Mouse (Mus musculus) heart, postnatal 4 days (tissue): ENCODE measurements around the gene Spata22. TPM values are rescaled to one million over a fixed set of nuclear protein-coding genes. Genes with fewer than 3 reads are reported as not detected.
"Not testable (repeated sequence)": the region's sequence is repeated elsewhere in the genome, so short reads cannot be mapped to it uniquely, and the experiment has no call there.

Experiments
- DNase-seq: peaks from one replicate; pipeline ENCODE4 v3.0.0; 2021
- total RNA-seq, 2 experiments: library from RNA; stranded (reverse); gene quantifications; 2 replicates each; pipeline ENCODE4 v1.2.3; 2021

Spata22 gene
- total RNA-seq = not detected

- DNase-seq = no peak
Measured at GRCm38 (mm10) chr11:73329442-73329841, at the start of gene Spata22, which contains the start of the genes Aspa and Gm49340. TSS of gene Spata22 (plus strand) at chr11:73329741. TSS of gene Aspa (minus strand) at chr11:73329596. TSS of gene Gm49340 (plus strand) at chr11:73329741.

DNA sequence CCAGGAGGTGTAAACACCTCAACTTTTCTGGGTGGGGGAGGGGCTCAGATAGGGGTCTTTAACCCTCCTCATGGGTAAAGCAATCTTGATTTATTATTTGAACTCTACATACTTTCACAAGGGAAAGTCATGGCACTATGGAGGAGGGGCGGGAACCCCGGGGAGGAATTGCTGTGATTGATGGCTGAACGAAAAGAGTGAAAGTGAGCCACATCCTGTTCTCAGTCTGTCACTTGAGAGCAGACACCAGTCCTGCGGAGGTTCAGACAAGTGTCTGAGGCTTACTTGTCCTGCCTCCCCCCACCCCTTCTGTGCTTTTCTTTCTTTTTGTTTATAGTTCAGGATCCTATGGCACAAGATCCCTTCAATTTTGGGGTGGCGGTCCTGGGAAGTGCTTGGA, 48.8 kb upstream of the Spata22 start:
- DNase-seq = no peak

GRCm38 (mm10) chr11:73281528-73282027, 48.0 kb upstream of the Spata22 start:
- peak; percentile 55 for DNase-seq

GRCm38 (mm10) chr11:73283369-73283768, 46.2 kb upstream of the Spata22 start:
- peak; percentile 61 for DNase-seq

- DNase-seq = no peak
Measured at GRCm38 (mm10) chr11:73283926-73284325, 45.6 kb upstream of the Spata22 start.

GRCm38 (mm10) chr11:73284351-73284750, 45.2 kb upstream of the Spata22 start:
- DNase-seq = no peak

- DNase-seq = no peak
Measured at GRCm38 (mm10) chr11:73289621-73290020, 39.9 kb upstream of the Spata22 start.

GRCm38 (mm10) chr11:73303123-73303522, 26.4 kb upstream of the Spata22 start:
- no peak for DNase-seq

GRCm38 (mm10) chr11:73315961-73316360, 13.6 kb upstream of the Spata22 start:
- DNase-seq = no peak

- not testable (repeated sequence) for DNase-seq
Measured at GRCm38 (mm10) chr11:73318581-73318980, 11.0 kb upstream of the Spata22 start.

- not testable (repeated sequence) for DNase-seq
Measured at GRCm38 (mm10) chr11:73321064-73321463, 8.5 kb upstream of the Spata22 start.

DNA sequence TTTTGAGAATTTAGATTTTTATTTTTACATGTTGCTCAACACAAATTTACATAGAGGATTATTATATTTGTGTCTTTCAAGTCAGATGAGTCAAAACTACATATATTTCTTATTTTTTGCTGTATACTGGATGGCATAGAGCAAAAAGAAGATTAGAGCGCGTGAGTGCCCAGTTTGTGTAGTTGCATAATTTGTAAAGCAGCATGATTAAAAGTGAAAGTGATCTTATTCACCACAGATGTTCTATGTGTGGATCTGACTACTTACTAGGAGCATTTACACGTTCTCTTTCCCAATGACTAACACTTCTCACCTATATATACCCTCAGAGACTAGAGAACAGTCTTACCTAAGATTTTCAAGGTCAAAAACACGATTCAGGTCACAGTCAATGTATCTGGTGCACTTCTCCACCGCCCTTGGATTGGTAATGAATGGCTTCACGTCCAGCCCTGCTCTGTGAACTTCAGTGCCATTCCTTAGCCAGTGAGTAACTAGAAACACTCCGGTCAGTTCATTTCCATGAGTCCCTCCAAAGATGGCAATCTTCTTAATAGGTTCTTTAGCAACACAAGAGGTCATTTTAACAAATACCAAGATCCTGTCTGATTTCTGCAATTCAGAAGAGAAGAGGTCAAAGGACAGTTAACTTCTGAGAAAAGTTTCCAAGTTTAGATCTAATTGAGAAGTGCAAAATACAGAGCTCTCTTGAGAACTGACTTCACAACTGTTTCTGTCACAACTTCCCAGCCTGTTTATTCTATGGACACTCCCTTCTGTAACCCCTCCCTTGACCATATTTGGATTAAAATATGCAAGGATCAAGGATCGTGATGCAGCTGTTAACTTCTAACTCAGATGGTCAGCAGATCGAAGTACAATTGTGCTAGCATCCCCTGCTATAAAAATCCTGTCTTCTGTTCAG, 5.4 kb upstream of the Spata22 start:
- no peak for DNase-seq

DNA sequence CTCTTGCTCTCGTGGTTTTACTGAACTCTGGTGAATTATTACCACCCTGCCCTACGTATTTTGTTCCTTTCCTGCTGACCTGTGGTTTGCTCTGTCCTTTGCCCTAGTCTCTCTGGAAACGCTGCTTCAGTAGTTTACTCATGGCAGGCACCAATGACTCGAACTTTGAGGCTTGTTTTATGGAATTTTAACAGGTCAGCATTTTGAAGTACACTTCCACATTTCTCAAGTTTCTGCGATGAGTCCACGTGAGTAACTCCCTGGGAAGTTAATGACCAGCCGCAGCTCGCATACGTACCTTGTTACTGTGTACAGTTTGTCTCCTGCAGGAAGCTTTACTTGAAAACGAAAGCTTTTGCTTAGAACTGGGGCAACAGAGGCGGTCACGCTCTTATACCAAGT, 3.1 kb upstream of the Spata22 start:
- no peak for DNase-seq

GRCm38 (mm10) chr11:73327361-73327760, 2.2 kb upstream of the Spata22 start:
- no peak for DNase-seq

DNA sequence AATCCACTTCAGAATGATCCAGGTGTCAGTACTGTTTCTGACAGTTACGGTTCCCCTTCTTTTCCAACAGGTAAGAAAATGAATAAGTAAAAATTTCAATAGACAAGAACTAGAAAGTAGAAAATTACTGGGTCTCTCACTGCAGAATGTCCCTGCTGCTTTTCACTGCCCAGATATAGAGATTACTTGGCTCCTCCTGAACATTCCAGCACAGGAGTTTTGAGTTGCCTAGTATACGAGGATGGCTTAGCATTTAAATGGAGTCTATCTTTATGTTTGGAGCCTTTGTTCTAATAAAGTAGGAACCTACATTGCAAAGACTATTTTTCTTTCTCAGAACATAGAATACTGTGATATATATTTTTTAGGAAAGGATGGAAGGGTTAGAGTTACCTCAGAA, 3.8 kb downstream of the Spata22 start:
- no peak for DNase-seq

- no peak for DNase-seq
Measured at GRCm38 (mm10) chr11:73336919-73337318, 7.4 kb downstream of the Spata22 start.

DNA sequence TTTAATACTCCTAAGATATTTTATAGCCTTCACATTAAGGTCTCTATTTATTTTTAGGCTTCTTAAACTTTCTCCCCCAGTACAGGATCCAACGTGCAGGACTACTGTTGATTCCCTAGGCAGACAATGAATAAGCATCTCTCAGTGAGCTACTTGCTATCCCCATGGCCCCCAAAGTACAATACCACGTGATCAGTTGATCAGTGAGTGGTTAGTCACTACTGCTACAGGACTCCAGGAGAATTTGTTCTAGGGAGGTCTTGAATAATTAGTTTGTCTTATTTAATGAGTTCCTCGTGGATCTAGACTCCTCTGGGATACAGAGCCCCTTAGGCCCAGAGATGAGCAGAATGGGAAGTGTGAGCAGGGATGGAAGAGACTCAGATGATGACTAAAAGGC, 20.9 kb downstream of the Spata22 start, which contains the start of gene Olfr20:
TSS of gene Olfr20 (plus strand) at position 301 of the 400 bp plus-strand sequence.
- no peak for DNase-seq

- DNase-seq = no peak
Measured at GRCm38 (mm10) chr11:73370946-73371345, 41.4 kb downstream of the Spata22 start, which contains the start of gene Olfr376. TSS of gene Olfr376 (plus strand) at chr11:73371246.

- no peak for DNase-seq
Measured at GRCm38 (mm10) chr11:73395374-73395773, 65.8 kb downstream of the Spata22 start.
